Mouse (Mus musculus): Measurements from ENCODE around the gene Gm15085. TPM values are rescaled to one million over a fixed set of nuclear protein-coding genes. Genes with fewer than 3 reads are reported as not detected.
"Not testable (repeated sequence)": the region's sequence is repeated elsewhere in the genome, so short reads cannot be mapped to it uniquely, and the experiment has no call there.

The Gm15085 gene
- polyA plus RNA-seq (2012; fragmentation: generic; extraction: Trizol): not detected
- long read RNA-seq, experiment 1: 0 reads
- long read RNA-seq, experiment 2: 0 reads

DNA sequence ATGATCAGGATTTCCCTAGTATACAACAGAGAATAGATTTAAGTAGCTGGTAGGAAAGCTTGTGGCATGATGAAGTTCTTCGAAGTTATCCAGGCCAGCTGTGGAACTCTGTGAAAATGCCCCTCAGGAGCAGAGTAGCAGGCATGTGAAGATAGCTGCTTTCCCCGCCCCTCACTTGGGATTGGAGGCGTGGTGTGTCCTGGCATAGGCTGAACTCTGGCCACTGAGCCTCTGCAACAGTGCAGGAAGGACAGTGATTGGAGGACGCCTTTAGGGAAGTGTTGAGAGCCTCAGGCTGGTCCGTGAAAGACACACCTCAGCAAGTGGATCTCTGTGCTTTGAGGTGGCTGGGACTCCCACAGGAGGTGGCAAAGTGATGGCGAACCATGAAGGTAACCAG, at the start of gene Gm15085:
Gene Gm15085, plus strand, starts transcription at position 301 of the 400 bp plus-strand sequence.
- H3K36me3 ChIP-seq (ENCODE audit: control insufficient read depth, insufficient read depth); H3K27me3 ChIP-seq (ENCODE audit: control insufficient read depth, insufficient read depth, insufficient read length); H3ac ChIP-seq (ENCODE audit: control insufficient read depth, insufficient read length, low read depth); H3K79me2 ChIP-seq (ENCODE audit: control insufficient read depth, insufficient read depth); H3K4me3 ChIP-seq (ENCODE audit: insufficient read depth, poor library complexity, severe bottlenecking); H3K79me3 ChIP-seq (ENCODE audit: low read depth): not testable (repeated sequence)

Other genes with a start within 250 kb of the Gm15085 start
- 0.12 TPM for gene Gm15093, start 175.2 kb upstream of the Gm15085 start, polyA plus RNA-seq (2012; fragmentation: generic; extraction: Trizol)
- not detected for gene Gm10439, start 147.0 kb downstream of the Gm15085 start, polyA plus RNA-seq (2012; fragmentation: generic; extraction: Trizol)

Measured in C2C12 (cell line).